Mouse (Mus musculus): ENCODE measurements around the gene Tas2r131. TPM values are rescaled to one million over a fixed set of nuclear protein-coding genes. Genes with fewer than 3 reads are reported as not detected.
"Not testable (repeated sequence)": the region's sequence is repeated elsewhere in the genome, so short reads cannot be mapped to it uniquely, and the experiment has no call there.

The Tas2r131 gene
- polyA plus RNA-seq (2015; fragmentation: Nextera tagmentation; extraction: Ambion mirVana) = not detected in 2 replicates

DNA sequence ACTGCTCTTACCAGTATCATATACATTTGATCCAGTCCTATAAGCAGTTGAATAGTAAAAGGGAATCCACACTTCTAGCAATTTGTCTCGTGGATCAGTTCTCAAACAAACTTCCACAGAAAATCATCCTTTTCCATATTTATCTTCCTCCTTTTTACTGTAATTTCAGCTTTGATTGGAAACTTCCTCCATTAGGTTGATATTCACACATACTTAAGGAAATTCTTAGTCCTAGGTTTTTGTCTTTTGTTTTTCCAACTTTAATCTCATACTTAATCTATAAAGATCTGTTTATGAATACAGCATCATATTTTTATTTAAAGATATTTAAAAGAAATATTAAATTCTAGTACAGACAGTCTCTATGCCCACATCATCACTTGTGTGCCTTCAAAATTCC, at the start of gene Tas2r131:
Tas2r131 (minus strand) TSS at position 101 of the 400 bp plus-strand sequence.
- 36% methylated on average over 1 of the region's 1 CpGs for WGBS (ENCODE audit: insufficient replicate concordance)
- no peaks in the 10 kb centered on the region for H3K36me3 ChIP-seq (ENCODE audit: control insufficient read depth, insufficient read depth)

DNA sequence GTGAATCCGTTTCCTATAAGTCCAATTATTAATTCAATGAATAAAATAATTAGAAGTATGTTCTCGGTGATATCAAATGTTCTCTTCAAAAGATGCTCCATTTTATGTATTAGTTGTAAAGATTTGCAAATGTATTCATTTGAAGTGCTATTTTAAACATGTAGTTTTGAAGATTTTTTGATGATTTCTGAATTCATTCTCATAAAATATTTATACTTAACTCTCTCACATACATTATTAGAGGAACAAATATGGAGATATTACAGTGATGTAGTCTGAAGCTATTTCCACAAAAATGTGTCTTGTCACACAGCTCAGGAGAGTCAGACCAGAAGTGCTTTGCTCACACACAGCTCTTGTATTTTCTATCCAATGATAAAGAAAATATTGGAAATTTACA, 23.1 kb upstream of the Tas2r131 start, which contains the start of gene Tas2r109:
Tas2r109 (minus strand) TSS at position 101 of the 400 bp plus-strand sequence.
- WGBS (ENCODE audit: insufficient replicate concordance) = 47% methylated on average over 2 of the region's 2 CpGs
- H3K27ac ChIP-seq (ENCODE audit: low read length) = no peak within 1 kb of the TSS
- H3K4me2 ChIP-seq (ENCODE audit: low read depth, low read length) = no peak within 1 kb of the TSS
- H3K27me3 ChIP-seq (ENCODE audit: control insufficient read depth, insufficient read depth, low read depth, low read length) = no peaks in the 10 kb centered on the region
- no peaks in the 10 kb centered on the region for H3K4me1 ChIP-seq (ENCODE audit: control insufficient read depth, low read depth, low read length)
- no peaks in the 10 kb centered on the region for H3K9me3 ChIP-seq (replicated peaks; ENCODE audit: control insufficient read depth, low read length)
- H3K9ac ChIP-seq (ENCODE audit: low read depth, low read length) = no peak within 1 kb of the TSS
- no peak within 1 kb of the TSS for H3K4me3 ChIP-seq (ENCODE audit: low read depth, low read length)
- no peaks in the 10 kb centered on the region for H3K36me3 ChIP-seq (ENCODE audit: control insufficient read depth, insufficient read depth)
- ATAC-seq (ENCODE audit: low read depth) = no peak

More for the DNA sequence above, at the start of gene Tas2r131:
- Histone ChIP-seq H3K4me1 (ENCODE audit: control insufficient read depth, low read depth, low read length) (no peaks in the 10 kb centered on the region), H3K4me2 (ENCODE audit: low read depth, low read length) (no peak within 1 kb of the TSS), H3K4me3 (ENCODE audit: low read depth, low read length) (no peak within 1 kb of the TSS), H3K9ac (ENCODE audit: low read depth, low read length) (no peak within 1 kb of the TSS), H3K27me3 (ENCODE audit: control insufficient read depth, insufficient read depth, low read depth, low read length) (no peaks in the 10 kb centered on the region), H3K9me3 (replicated peaks; ENCODE audit: control insufficient read depth, low read length) (no peaks in the 10 kb centered on the region), H3K27ac (ENCODE audit: low read length) (no peak within 1 kb of the TSS)
- no peak for ATAC-seq (ENCODE audit: low read depth)

DNA sequence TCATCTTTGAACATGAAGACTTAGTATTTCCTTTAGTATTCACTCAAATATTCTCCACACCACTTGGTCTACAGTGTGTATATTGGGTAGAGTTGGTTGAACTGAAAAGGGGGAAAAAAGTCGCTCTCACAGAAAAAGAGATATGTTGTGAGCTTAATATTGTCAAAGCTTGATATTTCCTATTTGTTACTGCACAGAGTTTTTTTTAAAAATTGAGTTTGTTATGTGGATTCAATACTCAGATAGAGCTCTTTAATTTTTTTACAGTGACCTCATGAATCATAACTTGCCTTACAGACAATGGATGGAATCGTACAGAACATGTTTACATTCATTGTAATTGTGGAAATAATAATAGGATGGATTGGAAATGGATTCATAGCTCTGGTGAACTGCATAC, 6.9 kb downstream of the Tas2r131 start, which contains the start of gene Tas2r129:
Tas2r129 (plus strand) TSS at position 301 of the 400 bp plus-strand sequence.
- Histone ChIP-seq H3K9ac (ENCODE audit: low read depth, low read length) (no peak within 1 kb of the TSS), H3K4me1 (ENCODE audit: control insufficient read depth, low read depth, low read length) (no peaks in the 10 kb centered on the region), H3K4me3 (ENCODE audit: low read depth, low read length) (no peak within 1 kb of the TSS), H3K9me3 (replicated peaks; ENCODE audit: control insufficient read depth, low read length) (no peaks in the 10 kb centered on the region), H3K36me3 (ENCODE audit: control insufficient read depth, insufficient read depth) (no peaks in the 10 kb centered on the region), H3K4me2 (ENCODE audit: low read depth, low read length) (no peak within 1 kb of the TSS), H3K27ac (ENCODE audit: low read length) (no peak within 1 kb of the TSS), H3K27me3 (ENCODE audit: control insufficient read depth, insufficient read depth, low read depth, low read length) (no peaks in the 10 kb centered on the region)
- WGBS (ENCODE audit: insufficient replicate concordance) = 46% methylated on average over 2 of the region's 2 CpGs
- ATAC-seq (ENCODE audit: low read depth) = no peak

DNA sequence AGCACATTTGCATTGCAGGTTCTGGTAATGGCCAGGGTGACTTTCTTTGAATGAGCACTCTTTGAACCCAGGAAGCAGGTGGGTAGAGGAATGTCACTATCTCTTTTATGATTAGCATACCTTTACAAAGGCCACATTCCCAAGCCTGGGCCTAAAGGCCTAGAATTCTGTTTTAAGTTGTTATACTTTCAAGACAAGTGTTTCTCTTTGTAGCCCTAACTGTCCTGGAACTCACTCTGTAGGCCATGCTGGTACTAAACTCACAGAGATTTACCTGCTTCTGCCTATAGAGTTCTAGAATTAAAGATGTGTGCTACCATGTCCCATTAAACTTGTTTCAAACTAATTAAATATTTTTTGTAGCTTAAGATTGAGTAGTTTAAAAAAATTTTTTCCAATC, 16.3 kb downstream of the Tas2r131 start:
- not testable (repeated sequence) for ATAC-seq (ENCODE audit: low read depth); H3K4me1 ChIP-seq (ENCODE audit: control insufficient read depth, low read depth, low read length); H3K27ac ChIP-seq (ENCODE audit: low read length)

DNA sequence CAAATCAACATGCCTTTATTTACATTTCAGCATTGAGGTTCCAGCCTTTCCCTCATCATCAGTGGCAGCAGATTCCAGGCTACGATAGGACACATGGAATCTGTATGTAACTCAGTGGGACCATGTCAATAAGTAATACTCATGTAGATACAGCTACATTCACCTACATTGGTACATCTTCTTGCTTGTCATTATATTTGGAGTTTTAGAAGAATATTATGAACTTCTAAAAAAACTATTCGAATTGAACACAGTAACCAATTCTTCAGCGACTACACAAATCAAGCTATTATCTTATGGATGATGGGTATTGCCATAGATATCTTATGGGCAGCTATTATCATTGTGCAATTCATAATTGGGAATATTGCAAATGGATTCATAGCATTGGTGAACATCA, 48.4 kb downstream of the Tas2r131 start, which contains the start of gene Tas2r125:
Tas2r125 (plus strand) TSS at position 301 of the 400 bp plus-strand sequence.
- Histone ChIP-seq H3K4me1 (ENCODE audit: control insufficient read depth, low read depth, low read length) (no peaks in the 10 kb centered on the region), H3K36me3 (ENCODE audit: control insufficient read depth, insufficient read depth) (no peaks in the 10 kb centered on the region), H3K9ac (ENCODE audit: low read depth, low read length) (no peak within 1 kb of the TSS), H3K4me2 (ENCODE audit: low read depth, low read length) (no peak within 1 kb of the TSS), H3K27me3 (ENCODE audit: control insufficient read depth, insufficient read depth, low read depth, low read length) (no peaks in the 10 kb centered on the region), H3K9me3 (replicated peaks; ENCODE audit: control insufficient read depth, low read length) (no peaks in the 10 kb centered on the region), H3K27ac (ENCODE audit: low read length) (no peak within 1 kb of the TSS), H3K4me3 (ENCODE audit: low read depth, low read length) (no peak within 1 kb of the TSS)
- no peak for ATAC-seq (ENCODE audit: low read depth)
- WGBS (ENCODE audit: insufficient replicate concordance) = 64% methylated on average over 3 of the region's 3 CpGs

More for the DNA sequence above, 16.3 kb downstream of the Tas2r131 start:
- not testable (repeated sequence) for H3K4me2 ChIP-seq (ENCODE audit: low read depth, low read length); H3K9me3 ChIP-seq (replicated peaks; ENCODE audit: control insufficient read depth, low read length); H3K36me3 ChIP-seq (ENCODE audit: control insufficient read depth, insufficient read depth); H3K27me3 ChIP-seq (ENCODE audit: control insufficient read depth, insufficient read depth, low read depth, low read length); H3K4me3 ChIP-seq (ENCODE audit: low read depth, low read length); H3K9ac ChIP-seq (ENCODE audit: low read depth, low read length)

Other genes starting within 250 kb of the Tas2r131 start
- gene Tas2r122, start 246.0 kb downstream of the Tas2r131 start, polyA plus RNA-seq (2015; fragmentation: Nextera tagmentation; extraction: Ambion mirVana) = not detected in 2 replicates
- not detected in 2 replicates for gene Tas2r115, start 219.9 kb downstream of the Tas2r131 start, polyA plus RNA-seq (2015; fragmentation: Nextera tagmentation; extraction: Ambion mirVana)
- gene Tas2r124, start 203.2 kb downstream of the Tas2r131 start, polyA plus RNA-seq (2015; fragmentation: Nextera tagmentation; extraction: Ambion mirVana) = not detected in 2 replicates
- not detected in 2 replicates for gene Tas2r102, start 195.8 kb downstream of the Tas2r131 start, polyA plus RNA-seq (2015; fragmentation: Nextera tagmentation; extraction: Ambion mirVana)
- not detected in 2 replicates for gene Tas2r136, start 179.8 kb downstream of the Tas2r131 start, polyA plus RNA-seq (2015; fragmentation: Nextera tagmentation; extraction: Ambion mirVana)
- gene Tas2r117, start 155.1 kb downstream of the Tas2r131 start, polyA plus RNA-seq (2015; fragmentation: Nextera tagmentation; extraction: Ambion mirVana) = not detected in 2 replicates
- not detected in 2 replicates for gene Tas2r123, start 110.8 kb downstream of the Tas2r131 start, polyA plus RNA-seq (2015; fragmentation: Nextera tagmentation; extraction: Ambion mirVana)
- gene Tas2r116, start 102.5 kb downstream of the Tas2r131 start, polyA plus RNA-seq (2015; fragmentation: Nextera tagmentation; extraction: Ambion mirVana) = not detected in 2 replicates
- not detected in 2 replicates for gene Tas2r110, start 89.9 kb downstream of the Tas2r131 start, polyA plus RNA-seq (2015; fragmentation: Nextera tagmentation; extraction: Ambion mirVana)
- not detected in 2 replicates for gene Tas2r113, start 64.9 kb downstream of the Tas2r131 start, polyA plus RNA-seq (2015; fragmentation: Nextera tagmentation; extraction: Ambion mirVana)
- gene Tas2r125, start 48.3 kb downstream of the Tas2r131 start, polyA plus RNA-seq (2015; fragmentation: Nextera tagmentation; extraction: Ambion mirVana) = not detected in 2 replicates
- gene Tas2r129, start 6.8 kb downstream of the Tas2r131 start, polyA plus RNA-seq (2015; fragmentation: Nextera tagmentation; extraction: Ambion mirVana) = not detected in 2 replicates
- gene Tas2r109, start 23.0 kb upstream of the Tas2r131 start, polyA plus RNA-seq (2015; fragmentation: Nextera tagmentation; extraction: Ambion mirVana) = not detected in 2 replicates
- not detected in 2 replicates for gene Tas2r103, start 79.2 kb upstream of the Tas2r131 start, polyA plus RNA-seq (2015; fragmentation: Nextera tagmentation; extraction: Ambion mirVana)
- not detected in 2 replicates for gene Tas2r140, start 97.9 kb upstream of the Tas2r131 start, polyA plus RNA-seq (2015; fragmentation: Nextera tagmentation; extraction: Ambion mirVana)
- gene Smim10l1, start 147.0 kb upstream of the Tas2r131 start, polyA plus RNA-seq (2015; fragmentation: Nextera tagmentation; extraction: Ambion mirVana) = 28.7 and 32.9 TPM in 2 replicates